Mouse (Mus musculus): Measurements from ENCODE around the gene Olfr427.
"Not testable (repeated sequence)": the region's sequence is repeated elsewhere in the genome, so short reads cannot be mapped to it uniquely, and the experiment has no call there.

Olfr427 gene

GRCm38 (mm10) chr1:174096591-174096990, at the start of gene Olfr427:
Gene Olfr427, plus strand, starts transcription at chr1:174096891.
- DNase-seq (ENCODE audit: low spot score in 2 of 2) = no peak

GRCm38 (mm10) chr1:174048227-174048626, 48.5 kb upstream of the Olfr427 start:
- not testable (repeated sequence) for DNase-seq (ENCODE audit: low spot score in 2 of 2)

- no peak for DNase-seq (ENCODE audit: low spot score in 2 of 2)
These were observed 47.8 kb upstream of the Olfr427 start, which contains the start of gene Olfr432 for GRCm38 (mm10) chr1:174048893-174049292. Gene Olfr432, plus strand, starts transcription at chr1:174049205.

- not testable (repeated sequence) for DNase-seq (ENCODE audit: low spot score in 2 of 2)
These were observed 47.3 kb upstream of the Olfr427 start for GRCm38 (mm10) chr1:174049357-174049756.

- no peak for DNase-seq (ENCODE audit: low spot score in 2 of 2)
These were observed 46.2 kb upstream of the Olfr427 start for GRCm38 (mm10) chr1:174050532-174050931.

GRCm38 (mm10) chr1:174051515-174051914, 45.2 kb upstream of the Olfr427 start:
- no peak for DNase-seq (ENCODE audit: low spot score in 2 of 2)

GRCm38 (mm10) chr1:174051931-174052536, 44.7 kb upstream of the Olfr427 start:
- no peak for DNase-seq (ENCODE audit: low spot score in 2 of 2)

- DNase-seq (ENCODE audit: low spot score in 2 of 2) = no peak
These were observed 43.7 kb upstream of the Olfr427 start for GRCm38 (mm10) chr1:174052981-174053380.

GRCm38 (mm10) chr1:174055248-174055647, 41.4 kb upstream of the Olfr427 start:
- DNase-seq (ENCODE audit: low spot score in 2 of 2) = no peak

GRCm38 (mm10) chr1:174066305-174066704, 30.4 kb upstream of the Olfr427 start, which contains the start of gene Olfr430:
Gene Olfr430, plus strand, starts transcription at chr1:174066605.
- DNase-seq (ENCODE audit: low spot score in 2 of 2) = no peak

GRCm38 (mm10) chr1:174084031-174084430, 12.7 kb upstream of the Olfr427 start, which contains the start of gene Olfr429:
Gene Olfr429, plus strand, starts transcription at chr1:174084331.
- no peak for DNase-seq (ENCODE audit: low spot score in 2 of 2)

GRCm38 (mm10) chr1:174103735-174104134, 7.0 kb downstream of the Olfr427 start:
- no peak for DNase-seq (ENCODE audit: low spot score in 2 of 2)

GRCm38 (mm10) chr1:174121062-174121461, 24.4 kb downstream of the Olfr427 start, which contains the start of gene Olfr231:
Gene Olfr231, minus strand, starts transcription at chr1:174121162.
- no peak for DNase-seq (ENCODE audit: low spot score in 2 of 2)

- no peak for DNase-seq (ENCODE audit: low spot score in 2 of 2)
These were observed 34.5 kb downstream of the Olfr427 start, which contains the start of gene Olfr424 for GRCm38 (mm10) chr1:174131217-174131616. Gene Olfr424, plus strand, starts transcription at chr1:174131517.

- no peak for DNase-seq (ENCODE audit: low spot score in 2 of 2)
These were observed 35.3 kb downstream of the Olfr427 start for GRCm38 (mm10) chr1:174131999-174132398.

GRCm38 (mm10) chr1:174141384-174141783, 44.7 kb downstream of the Olfr427 start:
- no peak for DNase-seq (ENCODE audit: low spot score in 2 of 2)

GRCm38 (mm10) chr1:174146696-174147095, 50.0 kb downstream of the Olfr427 start:
- DNase-seq (ENCODE audit: low spot score in 2 of 2) = no peak

- no peak for DNase-seq (ENCODE audit: low spot score in 2 of 2)
These were observed 52.6 kb downstream of the Olfr427 start for GRCm38 (mm10) chr1:174149289-174149688.

Data from urinary bladder, postnatal 36 days (tissue).